Mouse (Mus musculus) heart, embryonic 14.5 days (tissue): ENCODE measurements around the gene Eea1. TPM values are rescaled to one million over a fixed set of nuclear protein-coding genes. Genes with fewer than 3 reads are reported as not detected.
"Not testable (repeated sequence)": the region's sequence is repeated elsewhere in the genome, so short reads cannot be mapped to it uniquely, and the experiment has no call there.

Experiments
- ATAC-seq: fragments of 200-750 bp; cut with Nextera tagmentation; 2 replicates; pipeline ENCODE4 v1.8.0; 2017; ENCODE audit warnings: low read depth, moderate TSS enrichment; ENCODE audit not compliant: insufficient number of reproducible peaks, insufficient read depth, low FRiP score
- H3K27ac ChIP-seq, 2 experiments: fragments of 200-500 bp in 1 of 2; fragments of 300-500 bp in 1 of 2; sonication (generic) in 1 of 2; replicated peaks in 1 of 2; 2 replicates each; pipeline ENCODE4 v1.5.1; 2012 to 2014; ENCODE audit warnings: low read depth in 2 of 2, low read length in 2 of 2, control low read depth in 1 of 2, mild to moderate bottlenecking in 1 of 2, mixed read lengths in 1 of 2; ENCODE audit not compliant: control insufficient read depth in 1 of 2, insufficient read depth in 1 of 2
- H3K27me3 ChIP-seq: fragments of 300-500 bp; sonication (generic); 2 replicates; pipeline ENCODE4 v1.6.1; 2014; ENCODE audit warnings: mild to moderate bottlenecking, low read length, control low read depth; ENCODE audit not compliant: control insufficient read depth, insufficient read depth
- H3K36me3 ChIP-seq: fragments of 300-500 bp; sonication (generic); 2 replicates; pipeline ENCODE4 v1.6.1; 2014; ENCODE audit warnings: mild to moderate bottlenecking, control low read depth, low read length, mixed read lengths; ENCODE audit not compliant: control insufficient read depth, insufficient read depth
- H3K4me1 ChIP-seq, 2 experiments: fragments of 200-500 bp in 1 of 2; fragments of 300-500 bp in 1 of 2; sonication (generic) in 1 of 2; 2 replicates each; pipeline ENCODE4 v1.6.1; 2012 to 2014; ENCODE audit warnings: low read length in 2 of 2, control low read depth in 1 of 2, mixed read lengths in 1 of 2; ENCODE audit not compliant: control insufficient read depth in 2 of 2, insufficient read depth in 2 of 2
- H3K4me2 ChIP-seq: fragments of 300-500 bp; sonication (generic); 2 replicates; pipeline ENCODE4 v1.6.1; 2014; ENCODE audit warnings: mild to moderate bottlenecking, low read length
- H3K4me3 ChIP-seq, 2 experiments: fragments of 200-500 bp in 1 of 2; fragments of 300-500 bp in 1 of 2; sonication (generic) in 1 of 2; 2 replicates each; pipeline ENCODE4 v1.5.1; 2012 to 2014; ENCODE audit warnings: low read length in 2 of 2, mild to moderate bottlenecking in 2 of 2, control low read depth in 1 of 2, low read depth in 1 of 2, moderate library complexity in 1 of 2; ENCODE audit not compliant: control insufficient read depth in 1 of 2, insufficient read depth in 1 of 2
- H3K9ac ChIP-seq: fragments of 300-500 bp; sonication (generic); 2 replicates; pipeline ENCODE4 v1.6.1; 2014; ENCODE audit warnings: mild to moderate bottlenecking, low read length
- H3K9me3 ChIP-seq: fragments of 300-500 bp; sonication (generic); 2 replicates; pipeline ENCODE4 v1.6.1; 2016; ENCODE audit warnings: low read length, control low read depth; ENCODE audit not compliant: control insufficient read depth
- WGBS: fragments of 180-500 bp; shearing (Covaris S2); extraction: QIAGEN DNeasy Blood & Tissue Kit; methylation state at CpG from one replicate; pipeline ENCODE4 v1.1.7; 2014; 5-methylcytosine and 5-hydroxymethylcytosine counted together
- polyA plus RNA-seq: library from polyadenylated mRNA; unstranded; fragments of >200 nt; fragmentation: Nextera tagmentation; extraction: Ambion mirVana; gene quantifications from 2 replicates; pipeline ENCODE4 v1.2.1, GENCODE M21; 2014

Gene Eea1
- polyA plus RNA-seq, 1 experiment from 2014 or later = 24.3 TPM

DNA sequence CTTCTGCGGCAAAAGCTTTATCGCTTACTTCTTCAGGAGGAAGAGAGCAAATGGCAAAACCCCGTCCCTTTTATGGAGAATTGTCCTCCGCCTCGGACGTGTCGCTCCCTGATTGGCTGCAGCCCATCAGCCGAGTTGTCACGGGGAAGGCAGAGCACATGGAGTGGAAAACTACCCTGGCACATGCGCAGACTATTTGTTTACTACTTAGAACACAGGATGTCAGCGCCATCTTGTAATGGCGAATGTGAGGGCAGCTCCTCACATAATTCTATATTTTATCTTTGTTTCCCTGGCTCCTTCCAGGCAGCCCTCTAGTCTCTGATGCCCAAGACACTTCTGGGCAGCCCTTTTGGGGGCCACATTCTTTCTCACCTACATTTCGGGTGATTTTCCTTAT lies 6.8 kb upstream of the Eea1 start:
- H3K27me3 ChIP-seq, H3K27ac ChIP-seq, H3K36me3 ChIP-seq, H3K4me1 ChIP-seq, ATAC-seq, H3K4me3 ChIP-seq, H3K9me3 ChIP-seq, H3K4me2 ChIP-seq, H3K9ac ChIP-seq: not testable (repeated sequence)
- WGBS = 89% methylated on average over 13 of the region's 13 CpGs

DNA sequence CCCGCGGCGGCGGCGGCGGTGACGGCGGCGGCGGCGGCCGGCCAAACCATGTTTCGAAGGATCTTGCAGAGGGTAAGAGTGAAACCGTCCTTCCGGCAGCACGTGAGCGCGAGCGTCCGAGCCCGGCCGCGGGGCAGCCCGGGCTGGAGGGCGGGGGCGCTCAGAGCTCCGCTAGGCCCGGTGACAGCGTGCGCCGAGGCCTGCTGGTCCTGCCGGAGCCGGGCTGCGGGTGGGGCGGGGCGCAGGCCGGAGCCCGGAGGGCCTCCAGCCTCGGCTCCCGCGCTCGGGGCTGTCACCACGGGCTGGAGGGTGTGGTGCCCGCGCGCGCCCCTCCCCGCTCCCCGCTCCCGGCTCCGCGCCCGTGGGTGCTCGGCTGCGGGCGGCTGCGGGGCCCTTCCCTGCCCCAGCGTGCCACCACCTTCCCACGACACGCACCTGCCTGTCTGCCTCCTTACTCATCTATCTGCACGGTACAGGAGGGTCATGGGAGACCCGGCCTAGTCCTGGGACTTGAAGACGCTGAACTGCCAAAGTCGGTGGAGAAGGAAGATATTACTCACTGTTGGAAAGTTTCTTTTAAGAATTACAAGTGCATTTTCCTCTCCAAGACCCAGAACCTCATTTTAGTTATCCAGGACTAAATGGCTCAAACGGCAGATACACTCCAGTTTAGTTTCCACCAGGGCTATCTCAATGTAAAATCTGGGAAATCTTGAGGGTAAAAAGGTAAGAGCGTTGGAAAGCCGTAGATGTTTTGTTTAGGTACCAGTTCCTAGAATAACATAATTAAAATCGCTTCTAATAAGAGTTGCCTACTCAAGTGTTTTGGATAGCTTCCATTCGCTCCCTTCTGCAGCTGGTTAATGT lies 684 bp downstream of the Eea1 start:
- H3K4me3 ChIP-seq = peak overlapping the region; percentile 76 to 90
- WGBS = 3% methylated on average over 63 of the region's 69 CpGs
- no peaks in the 10 kb centered on the region for H3K27me3 ChIP-seq
- H3K27ac ChIP-seq = peak overlapping the region; percentile 83 to 98
- peak overlapping the region; percentile 90 for H3K4me2 ChIP-seq
- H3K4me1 ChIP-seq = peaks cover 2 to 20% of the 10 kb centered on the region in 2 experiments; a peak in 3 of 4 replicates
- peak overlapping the region; percentile 93 for H3K9ac ChIP-seq
- no peaks in the 10 kb centered on the region for H3K9me3 ChIP-seq
- 0 out of 2 replicates have a peak, but pooled peaks cover 3% of the 10 kb centered on the region for H3K36me3 ChIP-seq
- ATAC-seq = peak; percentile 80

DNA sequence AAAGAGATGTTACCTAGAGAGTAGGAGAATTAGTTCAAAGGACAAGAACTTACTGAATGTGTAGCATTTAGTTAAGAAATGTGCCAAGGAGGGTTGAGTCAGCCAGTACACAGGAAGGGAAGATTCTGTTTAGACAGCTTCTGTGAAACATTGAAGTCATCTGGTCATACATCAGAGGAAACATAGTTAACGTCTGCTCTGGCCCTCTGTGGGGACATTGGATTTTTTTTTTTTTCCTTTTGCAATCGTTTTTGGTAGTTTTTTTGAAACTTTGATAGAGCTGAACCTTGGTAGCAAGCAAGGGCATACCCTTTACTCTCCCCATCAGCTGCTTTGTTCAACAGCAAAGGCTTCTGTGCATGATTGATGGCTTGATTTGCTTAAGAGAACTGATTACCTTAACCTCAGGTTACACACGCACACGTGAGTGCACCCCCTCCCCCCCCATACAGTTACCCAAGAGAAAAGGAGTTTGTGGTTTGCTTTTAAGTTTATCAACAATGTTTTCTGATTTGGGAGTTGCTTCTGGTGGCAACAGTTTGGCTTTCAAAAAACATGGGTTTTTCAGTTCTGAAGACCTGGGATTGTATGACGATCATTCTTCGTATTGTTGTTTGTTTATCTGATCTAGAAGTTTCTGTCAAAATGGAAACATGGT lies 1.4 kb downstream of the Eea1 start:
- 0 out of 2 replicates have a peak, but pooled peaks cover 3% of the 10 kb centered on the region for H3K36me3 ChIP-seq
- no peak overlapping the region for H3K27ac ChIP-seq
- WGBS = 50% methylated on average over 6 of the region's 6 CpGs
- no peaks in the 10 kb centered on the region for H3K27me3 ChIP-seq
- H3K9me3 ChIP-seq = no peaks in the 10 kb centered on the region
- H3K4me1 ChIP-seq = peaks cover 0 to 20% of the 10 kb centered on the region in 2 experiments; a peak in 3 of 4 replicates
- H3K4me3 ChIP-seq = peak overlapping the region in 1 of 2 experiments; percentile 90; a peak in 2 of 4 replicates
- H3K9ac ChIP-seq = peak overlapping the region; percentile 93
- no peak for ATAC-seq
- H3K4me2 ChIP-seq = peak overlapping the region; percentile 90

DNA sequence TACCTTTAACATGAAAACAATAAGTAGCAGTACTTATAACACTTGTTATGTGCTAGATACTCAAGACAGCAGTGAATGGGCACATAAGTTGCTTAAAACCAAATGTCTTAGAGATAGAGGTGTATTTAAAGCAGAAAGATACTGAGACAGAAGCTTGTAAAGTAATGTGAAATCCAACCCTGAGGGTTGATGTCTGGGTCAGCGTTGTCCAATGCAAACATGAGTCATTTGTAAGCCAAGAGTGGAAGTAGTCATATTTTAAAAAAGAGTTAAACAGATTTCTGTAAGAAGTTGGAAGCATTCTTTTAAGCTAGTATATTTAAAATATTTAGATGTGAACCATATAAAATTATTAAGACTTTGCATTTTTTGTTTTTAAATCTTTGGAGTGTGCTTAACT lies 4.6 kb downstream of the Eea1 start:
- H3K9ac ChIP-seq = no peak overlapping the region
- H3K9me3 ChIP-seq = no peaks in the 10 kb centered on the region
- H3K4me2 ChIP-seq = no peak overlapping the region
- 95% methylated on average over 1 of the region's 1 CpGs for WGBS
- H3K4me3 ChIP-seq = no peak overlapping the region
- ATAC-seq = no peak
- no peak overlapping the region for H3K27ac ChIP-seq
- H3K36me3 ChIP-seq = 0 out of 2 replicates have a peak, but pooled peaks cover 3% of the 10 kb centered on the region
- no peaks in the 10 kb centered on the region for H3K27me3 ChIP-seq
- H3K4me1 ChIP-seq = peaks cover 0 to 13% of the 10 kb centered on the region in 2 experiments; a peak in 3 of 4 replicates

DNA sequence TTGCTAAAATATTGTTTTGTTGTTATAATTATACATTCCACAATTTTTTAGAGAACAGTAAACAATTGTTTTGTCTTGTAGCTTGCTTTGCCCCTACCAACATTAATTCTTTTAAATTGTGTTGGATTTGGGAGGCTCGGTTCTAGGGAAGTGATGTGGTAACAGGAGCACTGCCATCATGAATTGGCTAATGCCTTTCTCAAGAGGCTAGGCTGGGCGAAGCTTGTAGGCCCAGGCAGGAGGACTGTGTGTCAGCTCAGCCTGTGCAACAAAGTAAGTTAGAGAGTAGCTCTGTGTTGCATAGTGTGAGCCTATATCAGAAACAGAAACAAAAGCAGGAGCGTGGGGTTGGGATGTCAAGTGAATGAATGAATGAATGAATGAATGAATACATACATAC lies 9.0 kb downstream of the Eea1 start:
- no peaks in the 10 kb centered on the region for H3K9me3 ChIP-seq
- H3K4me1 ChIP-seq = no peaks in the 10 kb centered on the region; a peak in 1 of 4 replicates
- H3K9ac ChIP-seq = no peak overlapping the region
- H3K4me3 ChIP-seq = no peak overlapping the region
- no peaks in the 10 kb centered on the region for H3K27me3 ChIP-seq
- H3K4me2 ChIP-seq = no peak overlapping the region
- no peaks in the 10 kb centered on the region for H3K36me3 ChIP-seq
- 93% methylated on average over 3 of the region's 3 CpGs for WGBS
- no peak overlapping the region for H3K27ac ChIP-seq
- ATAC-seq = no peak

DNA sequence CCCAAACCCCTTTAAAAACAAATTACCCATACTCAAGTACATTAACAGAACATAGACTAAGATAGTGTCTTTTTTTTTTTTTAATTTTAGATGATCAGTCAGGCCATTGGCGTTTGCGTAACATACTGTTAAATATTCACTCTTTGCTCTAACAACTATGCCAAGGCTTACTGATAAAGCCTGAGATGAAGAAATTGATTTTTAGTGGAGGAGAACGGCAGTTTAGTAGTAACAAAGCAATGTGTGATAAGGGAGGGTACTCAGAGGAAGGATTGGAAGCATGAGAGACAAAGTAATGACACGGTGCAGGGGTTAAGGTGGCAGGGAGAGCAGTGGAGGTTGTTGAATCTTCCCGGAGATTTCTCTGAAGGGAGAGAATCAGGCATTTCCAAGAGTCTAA lies 9.7 kb downstream of the Eea1 start:
- 78% methylated on average over 5 of the region's 5 CpGs for WGBS
- H3K27ac ChIP-seq = no peak overlapping the region
- H3K9me3 ChIP-seq = no peaks in the 10 kb centered on the region

DNA sequence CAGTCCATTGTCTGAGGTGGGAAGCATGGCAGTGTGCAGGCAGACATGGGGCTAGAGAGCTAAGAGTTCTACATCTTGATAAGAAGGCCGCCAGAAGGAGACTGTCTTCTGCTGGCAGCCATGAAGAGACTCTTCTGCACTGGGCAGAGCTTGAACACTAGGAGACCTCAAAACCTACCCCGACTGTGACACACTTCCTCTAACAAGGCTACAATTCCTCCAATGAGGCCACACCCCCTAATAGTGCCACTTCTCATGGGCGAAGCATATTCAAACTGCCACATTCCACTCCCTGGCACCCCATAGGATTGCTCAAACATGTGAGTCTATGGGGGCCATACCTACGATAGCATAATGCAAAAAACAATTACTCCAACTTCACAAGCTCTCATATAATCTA lies 10.3 kb downstream of the Eea1 start:
- no peak for ATAC-seq

More for the DNA sequence above, 9.7 kb downstream of the Eea1 start:
- H3K4me2 ChIP-seq = no peak overlapping the region
- no peak for ATAC-seq
- H3K36me3 ChIP-seq = no peaks in the 10 kb centered on the region
- no peaks in the 10 kb centered on the region; a peak in 1 of 4 replicates for H3K4me1 ChIP-seq
- no peak overlapping the region for H3K4me3 ChIP-seq
- H3K27me3 ChIP-seq = no peaks in the 10 kb centered on the region
- no peak overlapping the region for H3K9ac ChIP-seq

More for the DNA sequence above, 10.3 kb downstream of the Eea1 start:
- Histone ChIP-seq H3K4me1 (no peaks in the 10 kb centered on the region; a peak in 1 of 4 replicates), H3K9me3 (no peaks in the 10 kb centered on the region), H3K4me2 (no peak overlapping the region), H3K27me3 (no peaks in the 10 kb centered on the region), H3K9ac (no peak overlapping the region), H3K4me3 (no peak overlapping the region), H3K36me3 (no peaks in the 10 kb centered on the region), H3K27ac (no peak overlapping the region)
- 81% methylated on average over 4 of the region's 4 CpGs for WGBS
